Mouse (Mus musculus): ENCODE measurements at regions not wholly inside any gene's neighbourhood (a gene's known extent, or its start where the extent isn't known, plus 50 kb on each side); places are given as distances from the start of the nearest gene placed in this dataset.
A peak's percentile ranks its signal among the peaks of the same experiment; 100 is the strongest.

- DNase-seq (ENCODE audit: low spot score), result no peak
Measured at GRCm38 (mm10) chr6:12140596-12140995, 233.0 kb downstream of the Phf14 start.

GRCm38 (mm10) chr6:12145216-12145615 is 237.6 kb downstream of the Phf14 start:
- no peak for DNase-seq (ENCODE audit: low spot score)

- DNase-seq (ENCODE audit: low spot score), result no peak
Measured at GRCm38 (mm10) chr6:12150613-12151333, 243.2 kb downstream of the Phf14 start.

- no peak for DNase-seq (ENCODE audit: low spot score)
Measured at GRCm38 (mm10) chr6:12163971-12164370, 256.4 kb downstream of the Phf14 start.

GRCm38 (mm10) chr6:12168533-12168932 is 260.9 kb downstream of the Phf14 start:
- no peak for DNase-seq (ENCODE audit: low spot score)

- DNase-seq (ENCODE audit: low spot score), result no peak
Measured at GRCm38 (mm10) chr6:12169431-12169830, 261.8 kb downstream of the Phf14 start.

- DNase-seq (ENCODE audit: low spot score), result no peak
Measured at GRCm38 (mm10) chr6:12170722-12171121, 263.1 kb downstream of the Phf14 start.

GRCm38 (mm10) chr6:12171189-12171588 is 263.6 kb downstream of the Phf14 start:
- DNase-seq (ENCODE audit: low spot score), result no peak

- no peak for DNase-seq (ENCODE audit: low spot score)
Measured at GRCm38 (mm10) chr6:12177996-12178395, 270.4 kb downstream of the Phf14 start.

- no peak for DNase-seq (ENCODE audit: low spot score)
Measured at GRCm38 (mm10) chr6:12180951-12181350, 273.3 kb downstream of the Phf14 start.

GRCm38 (mm10) chr6:12210190-12210589 is 302.6 kb downstream of the Phf14 start:
- no peak for DNase-seq (ENCODE audit: low spot score)

- DNase-seq (ENCODE audit: low spot score), result no peak
Measured at GRCm38 (mm10) chr6:12214526-12215177, 307.0 kb downstream of the Phf14 start.

GRCm38 (mm10) chr6:12215178-12215553 is 307.6 kb downstream of the Phf14 start:
- DNase-seq (ENCODE audit: low spot score), result no peak

- no peak for DNase-seq (ENCODE audit: low spot score)
Measured at GRCm38 (mm10) chr6:12244151-12244550, 336.5 kb downstream of the Phf14 start.

GRCm38 (mm10) chr6:12247975-12248374 is 340.4 kb downstream of the Phf14 start:
- DNase-seq (ENCODE audit: low spot score), result no peak

GRCm38 (mm10) chr6:12248599-12248998 is 341.0 kb downstream of the Phf14 start:
- DNase-seq (ENCODE audit: low spot score), result no peak

GRCm38 (mm10) chr6:12254507-12254906 is 346.9 kb downstream of the Phf14 start:
- no peak for DNase-seq (ENCODE audit: low spot score)

GRCm38 (mm10) chr6:12255434-12255833 is 347.8 kb downstream of the Phf14 start:
- peak; percentile 9 for DNase-seq (ENCODE audit: low spot score)

GRCm38 (mm10) chr6:12258273-12258672 is 350.7 kb downstream of the Phf14 start:
- peak; percentile 7 for DNase-seq (ENCODE audit: low spot score)

- DNase-seq (ENCODE audit: low spot score), result no peak
Measured at GRCm38 (mm10) chr6:12258940-12259481, 351.4 kb downstream of the Phf14 start.

GRCm38 (mm10) chr6:12259629-12260028 is 352.0 kb downstream of the Phf14 start:
- DNase-seq (ENCODE audit: low spot score), result peak; percentile 8

- peak; percentile 85 for DNase-seq (ENCODE audit: low spot score)
Measured at GRCm38 (mm10) chr6:12260325-12261076, 352.9 kb downstream of the Phf14 start.

Data from retina, embryonic 14.5 days (tissue).